Mouse (Mus musculus) stomach, postnatal 0 days (tissue): ENCODE results near the gene Coq6. TPM values are rescaled to one million over a fixed set of nuclear protein-coding genes. Genes with fewer than 3 reads are reported as not detected.

Source experiments
- ATAC-seq: fragments of 200-750 bp; cut with Nextera tagmentation; 2 replicates; pipeline ENCODE4 v1.8.0; 2017; ENCODE audit not compliant: low FRiP score, low TSS enrichment
- DNase-seq: peaks from one replicate; pipeline ENCODE4 v3.0.0-alpha.2; 2016; ENCODE audit warnings: low spot score
- H3K27ac ChIP-seq: fragments of 300-500 bp; sonication (generic); replicated peaks from 2 replicates; pipeline ENCODE4 v1.5.1; 2014; ENCODE audit warnings: mild to moderate bottlenecking, control low read depth
- H3K27me3 ChIP-seq: fragments of 300-500 bp; sonication (generic); 2 replicates; pipeline ENCODE4 v1.6.1; 2014; ENCODE audit warnings: low read length; ENCODE audit not compliant: control insufficient read depth, insufficient read depth
- H3K36me3 ChIP-seq: fragments of 300-500 bp; sonication (generic); 2 replicates; pipeline ENCODE4 v1.6.1; 2014; ENCODE audit warnings: low read length, mixed read lengths; ENCODE audit not compliant: control insufficient read depth, insufficient read depth
- H3K4me1 ChIP-seq: fragments of 300-500 bp; sonication (generic); replicated peaks from 2 replicates; pipeline ENCODE4 v1.6.1; 2014; ENCODE audit warnings: antibody characterized with exemption; ENCODE audit not compliant: control insufficient read depth, insufficient read depth
- H3K4me2 ChIP-seq: fragments of 300-500 bp; sonication (generic); replicated peaks from 2 replicates; pipeline ENCODE4 v1.6.1; 2014; ENCODE audit warnings: low read depth, mild to moderate bottlenecking, control low read depth, moderate library complexity
- H3K4me3 ChIP-seq: fragments of 300-500 bp; sonication (generic); 2 replicates; pipeline ENCODE4 v1.5.1; 2014; ENCODE audit warnings: low read depth, low read length, control low read depth
- H3K9ac ChIP-seq: fragments of 300-500 bp; sonication (generic); 2 replicates; pipeline ENCODE4 v1.6.1; 2014; ENCODE audit warnings: mild to moderate bottlenecking, low read length, control low read depth, mixed read lengths
- H3K9me3 ChIP-seq: fragments of 300-500 bp; sonication (generic); 2 replicates; pipeline ENCODE4 v1.6.1; 2016; ENCODE audit warnings: low read length; ENCODE audit not compliant: control insufficient read depth
- CTCF ChIP-seq: IDR thresholded peaks from 2 replicates; pipeline ENCODE4 v1.5.1; 2016; ENCODE audit warnings: antibody characterized with exemption, low read depth, mild to moderate bottlenecking, moderate library complexity
- EP300 ChIP-seq: optimal IDR thresholded peaks from 2 replicates; pipeline ENCODE3; 2016; ENCODE audit warnings: antibody characterized with exemption
- WGBS: fragments of 180-500 bp; shearing (Covaris S2); extraction: QIAGEN DNeasy Blood & Tissue Kit; methylation state at CpG from one replicate; pipeline ENCODE4 v1.1.7; 2014; 5-methylcytosine and 5-hydroxymethylcytosine counted together
- polyA plus RNA-seq: library from polyadenylated mRNA; unstranded; fragments of >200 nt; fragmentation: Nextera tagmentation; extraction: Ambion mirVana; gene quantifications from 2 replicates; pipeline ENCODE4 v1.2.1, GENCODE M21; 2015

The Coq6 gene
- polyA plus RNA-seq, 1 experiment from 2014 or later, result 27.6 TPM

DNA sequence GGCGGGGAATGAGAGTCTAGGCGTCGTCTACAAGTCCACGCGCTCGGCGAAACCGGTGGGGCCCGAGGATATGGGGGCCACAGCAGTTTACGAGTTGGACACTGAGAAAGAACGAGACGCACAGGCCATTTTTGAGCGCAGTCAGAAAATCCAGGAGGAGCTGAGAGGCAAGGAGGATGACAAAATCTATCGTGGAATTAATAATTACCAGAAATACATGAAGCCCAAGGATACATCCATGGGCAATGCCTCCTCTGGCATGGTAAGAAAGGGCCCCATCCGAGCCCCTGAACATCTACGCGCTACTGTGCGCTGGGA is 56.1 kb downstream of the Coq6 start:
- H3K4me1 ChIP-seq, result no peaks in the 10 kb centered on the region
- peak overlapping the region; percentile 62 for H3K4me2 ChIP-seq
- H3K9me3 ChIP-seq, result no peaks in the 10 kb centered on the region
- peak overlapping the region; percentile 75; the same call in 1 of the 2 replicates for H3K27ac ChIP-seq
- 37% methylated on average over 18 of the region's 18 CpGs for WGBS
- DNase-seq, result no peak
- peak overlapping the region; percentile 59 for H3K4me3 ChIP-seq
- H3K9ac ChIP-seq, result peak overlapping the region; percentile 75
- H3K27me3 ChIP-seq, result no peaks in the 10 kb centered on the region
- no peaks in the 10 kb centered on the region for H3K36me3 ChIP-seq
- ATAC-seq, result no peak
- TF ChIP-seq EP300 (no peak), CTCF (no peak)

Other genes starting within 250 kb of the Coq6 start
- 1.2 and 1.7 TPM in 2 replicates for gene Dnal1, start 247.3 kb upstream of the Coq6 start, polyA plus RNA-seq
- gene Pnma1, start 213.2 kb upstream of the Coq6 start, polyA plus RNA-seq, result 0.48 and 0.49 TPM in 2 replicates
- gene Elmsan1, start 142.8 kb upstream of the Coq6 start, polyA plus RNA-seq, result 4.0 and 4.1 TPM in 2 replicates
- 27.4 and 29.1 TPM in 2 replicates for gene Ptgr2, start 76.4 kb upstream of the Coq6 start, polyA plus RNA-seq
- gene Zfp410, start 44.8 kb upstream of the Coq6 start, polyA plus RNA-seq, result 32.3 and 32.4 TPM in 2 replicates
- 0.72 and 0.88 TPM in 2 replicates for gene Fam161b, start 176 bp downstream of the Coq6 start, polyA plus RNA-seq
- gene Entpd5, start 47.4 kb downstream of the Coq6 start, polyA plus RNA-seq, result 44.8 and 48.8 TPM in 2 replicates
- gene Bbof1, start 47.4 kb downstream of the Coq6 start, polyA plus RNA-seq, result 0.68 and 0.74 TPM in 2 replicates
- gene Rnf113a2, start 55.5 kb downstream of the Coq6 start, polyA plus RNA-seq, result 21.6 and 22.0 TPM in 2 replicates
- gene Aldh6a1, start 89.3 kb downstream of the Coq6 start, polyA plus RNA-seq, result 43.4 and 52.1 TPM in 2 replicates
- gene Lin52, start 89.8 kb downstream of the Coq6 start, polyA plus RNA-seq, result 8.5 and 8.7 TPM in 2 replicates
- not detected in 2 replicates for gene Vsx2, start 208.1 kb downstream of the Coq6 start, polyA plus RNA-seq